Mouse (Mus musculus) heart, postnatal 0 days (tissue): ENCODE results near the gene Limch1.

Experiments used
- CTCF ChIP-seq: IDR thresholded peaks from 2 replicates; pipeline ENCODE4 v1.5.1; 2016; ENCODE audit warnings: antibody characterized with exemption, control low read depth, low read depth
- EP300 ChIP-seq: IDR thresholded peaks from 2 replicates; pipeline ENCODE4 v1.6.1; 2016; ENCODE audit warnings: antibody characterized with exemption, low read depth

GRCm38 (mm10) chr5:66854263-66854662, 108.6 kb downstream of the Limch1 start:
- TF ChIP-seq CTCF: no peak
- TF ChIP-seq EP300: no peak
